Mouse (Mus musculus): ENCODE data around the gene Fmod.

The Fmod gene

DNA sequence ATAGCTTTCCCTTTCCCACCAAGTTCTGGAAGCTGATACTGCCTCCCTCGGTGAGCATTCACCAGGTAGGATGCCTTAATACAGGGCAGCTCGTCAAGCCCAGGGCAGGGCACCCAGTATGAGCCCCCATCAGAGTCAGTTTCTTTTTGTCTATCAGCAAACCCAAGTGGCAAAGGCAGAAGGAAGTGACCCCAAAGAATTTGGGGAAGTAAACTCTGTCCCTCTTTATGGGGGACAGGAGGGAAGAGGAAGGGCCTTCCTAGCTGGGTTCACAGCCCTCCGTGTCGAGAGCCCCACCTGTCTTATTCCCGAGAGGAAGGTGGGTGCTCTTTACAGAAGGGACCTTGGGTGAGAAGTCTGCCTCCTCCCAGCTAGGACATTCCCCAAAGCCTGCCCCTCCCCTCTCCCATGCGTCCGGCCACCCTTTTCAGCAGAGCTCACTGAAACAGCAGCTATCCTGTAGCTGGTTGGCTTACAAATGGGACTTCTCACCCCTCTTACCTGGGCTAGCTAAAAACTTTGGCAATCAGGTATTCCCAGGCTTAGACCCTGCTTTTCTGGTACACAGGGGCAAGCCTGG lies 58.1 kb downstream of the Fmod start:
- DNase-seq (ENCODE audit: low spot score in 2 of 2), result no peak

DNA sequence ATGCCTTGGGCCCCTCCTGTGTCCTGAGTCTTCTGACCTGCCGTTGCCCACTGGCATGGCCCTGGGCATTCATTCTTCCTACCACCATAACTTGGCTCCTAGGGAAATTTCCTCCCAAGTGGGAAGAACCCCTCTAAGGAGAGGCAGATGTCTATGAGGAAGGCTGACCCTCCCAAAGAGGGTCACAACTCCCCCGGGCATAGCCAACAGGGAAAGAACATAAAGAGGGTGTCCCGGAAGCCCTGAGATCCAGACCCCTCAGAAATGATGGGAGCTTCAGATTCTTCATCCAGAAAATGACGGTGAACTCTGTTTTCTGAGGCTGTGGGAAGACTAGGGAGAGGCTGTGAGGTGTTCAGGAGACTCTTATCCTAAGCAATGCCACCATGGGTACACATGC lies 58.7 kb downstream of the Fmod start:
- DNase-seq (ENCODE audit: low spot score in 2 of 2), result no peak

DNA sequence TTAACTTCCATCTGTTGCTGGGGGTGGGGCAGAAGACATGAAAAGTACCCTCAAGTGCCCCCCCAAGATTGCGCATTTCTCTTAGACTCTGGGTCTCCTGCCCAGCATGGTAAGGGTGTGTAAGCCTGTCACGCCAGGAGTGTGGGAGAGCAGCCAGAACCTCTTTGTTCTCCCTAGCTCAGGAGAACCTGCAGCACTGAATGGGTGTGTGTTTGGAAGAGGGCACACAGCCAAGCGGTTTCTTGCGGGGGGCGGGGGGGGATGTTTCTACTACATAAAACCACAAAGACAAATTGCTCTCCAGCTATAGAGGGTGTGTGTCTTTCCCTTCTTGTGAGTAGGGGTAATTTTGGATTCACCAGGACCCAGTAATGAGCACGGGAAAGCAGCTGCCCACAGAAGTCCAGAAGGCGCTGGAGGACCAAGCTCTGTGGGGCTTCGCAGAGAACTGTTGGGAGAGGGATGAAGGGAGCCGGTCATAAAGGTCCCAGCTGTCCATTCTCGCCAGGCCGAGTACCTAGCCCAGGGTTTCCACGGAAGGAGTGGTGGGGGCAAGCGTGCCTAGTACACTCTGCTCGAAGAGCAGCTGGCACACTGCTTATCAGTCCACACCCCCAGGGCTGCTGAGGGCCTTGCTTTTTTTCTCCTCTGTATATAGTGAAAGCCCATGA lies 59.3 kb downstream of the Fmod start:
- DNase-seq (ENCODE audit: low spot score in 2 of 2), result no peak

DNA sequence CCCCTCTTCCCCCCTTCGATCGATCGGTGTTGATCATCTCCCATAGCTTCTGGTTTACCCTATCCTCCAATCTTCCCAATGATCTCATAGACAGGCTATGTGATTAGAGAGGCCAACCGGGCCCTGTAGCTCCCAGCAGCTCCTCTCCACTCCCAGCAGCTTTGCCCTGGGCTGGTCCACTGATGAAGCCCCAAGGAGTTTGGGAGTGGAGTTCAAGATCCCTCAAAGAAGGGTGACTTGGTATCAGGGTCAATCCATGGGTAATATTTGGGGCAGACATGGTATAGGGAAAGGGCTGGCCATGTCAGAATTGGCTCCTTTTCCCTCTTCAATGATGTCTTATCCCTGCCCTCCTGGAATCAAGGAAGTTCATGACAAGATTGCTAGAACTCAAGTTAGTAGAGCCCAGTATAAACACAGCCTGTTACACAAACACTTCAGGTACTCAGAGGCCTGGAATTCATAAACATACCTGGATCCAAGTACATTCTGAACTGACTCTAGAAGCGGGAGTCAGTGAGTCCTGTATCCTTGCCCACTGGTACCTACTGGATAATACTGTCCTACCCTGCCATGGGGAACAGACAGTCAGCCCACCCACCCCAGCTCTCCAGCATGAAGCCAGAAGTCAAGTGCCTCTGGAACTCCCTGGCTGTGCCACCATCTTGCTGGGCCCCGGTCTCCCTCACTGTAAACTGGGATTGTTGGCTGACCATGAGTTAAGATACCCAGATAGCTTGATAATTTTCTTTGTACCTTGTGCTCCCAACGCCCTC lies 60.2 kb downstream of the Fmod start:
- no peak for DNase-seq (ENCODE audit: low spot score in 2 of 2)
